Mouse (Mus musculus) thymus, adult 2 months (tissue): ENCODE results near the gene Dnajc7. TPM values are rescaled to one million over a fixed set of nuclear protein-coding genes. Genes with fewer than 3 reads are reported as not detected.
A peak's percentile ranks its signal among the peaks of the same experiment; 100 is the strongest.
"Not testable (repeated sequence)": the region's sequence is repeated elsewhere in the genome, so short reads cannot be mapped to it uniquely, and the experiment has no call there.

Source experiments
- DNase-seq: peaks from one replicate; pipeline ENCODE4 v3.0.0; 2021
- H3K27ac ChIP-seq: fragments of 200-500 bp; 2 replicates; pipeline ENCODE4 v1.5.1; 2012; ENCODE audit warnings: low read length, control low read depth; ENCODE audit not compliant: control insufficient read depth, insufficient read depth
- H3K27me3 ChIP-seq: fragments of 200-500 bp; 2 replicates; pipeline ENCODE4 v1.6.1; 2012; ENCODE audit warnings: mild to moderate bottlenecking, low read length, moderate library complexity, mixed read lengths; ENCODE audit not compliant: control insufficient read depth, insufficient read depth
- H3K36me3 ChIP-seq: fragments of 200-500 bp; 2 replicates; pipeline ENCODE4 v1.6.1; 2012; ENCODE audit warnings: mild to moderate bottlenecking, low read length, moderate library complexity; ENCODE audit not compliant: control insufficient read depth, insufficient read depth
- H3K4me1 ChIP-seq: fragments of 200-500 bp; replicated peaks from 2 replicates; pipeline ENCODE4 v1.6.1; 2012; ENCODE audit warnings: low read length; ENCODE audit not compliant: control insufficient read depth, insufficient read depth
- H3K4me3 ChIP-seq: fragments of 200-500 bp; 2 replicates; pipeline ENCODE4 v1.5.1; 2012; ENCODE audit warnings: mild to moderate bottlenecking, low read length, control low read depth, moderate library complexity; ENCODE audit not compliant: control insufficient read depth, insufficient read depth
- CTCF ChIP-seq: fragments of 200-500 bp; IDR thresholded peaks from 2 replicates; pipeline ENCODE4 v1.5.1; 2012; ENCODE audit warnings: mild to moderate bottlenecking, control low read depth, low read length, moderate library complexity, borderline replicate concordance; ENCODE audit not compliant: control insufficient read depth, poor library complexity, insufficient read depth; ENCODE audit errors: extremely low read depth
- POLR2A ChIP-seq: fragments of 200-500 bp; IDR thresholded peaks from 2 replicates; pipeline ENCODE4 v1.6.1; 2012; ENCODE audit warnings: mild to moderate bottlenecking, low read length, control low read depth, moderate library complexity; ENCODE audit not compliant: control insufficient read depth, poor library complexity, insufficient read depth; ENCODE audit errors: extremely low read depth
- WGBS: fragments of 180-500 bp; shearing (Covaris S2); methylation state at CpG from one replicate; pipeline ENCODE4 v1.1.7; 2018; 5-methylcytosine and 5-hydroxymethylcytosine counted together
- polyA plus RNA-seq: library from polyadenylated mRNA; depleted of rRNA; stranded (reverse); fragments of >200 nt; gene quantifications from 2 replicates; pipeline ENCODE4 v1.2.3, GENCODE M21; 2012

Gene Dnajc7
- polyA plus RNA-seq, 1 experiment: 110 TPM

GRCm38 (mm10) chr11:100588462-100588861, 31.5 kb downstream of the Dnajc7 start:
- Histone ChIP-seq H3K36me3 (peaks cover 82% of the 10 kb centered on the region), H3K4me1 (peaks cover 29% of the 10 kb centered on the region), H3K27ac (peak overlapping the region; percentile 60; the same call in 1 of the 2 replicates), H3K27me3 (no peaks in the 10 kb centered on the region), H3K4me3 (no peak overlapping the region)
- TF ChIP-seq CTCF (no peak), POLR2A (no peak)
- DNase-seq: no peak
- WGBS: 21% methylated on average over 2 of the region's 2 CpGs

GRCm38 (mm10) chr11:100585148-100585547, 34.8 kb downstream of the Dnajc7 start:
- H3K4me1 ChIP-seq: peaks cover 56% of the 10 kb centered on the region
- peaks cover 68% of the 10 kb centered on the region for H3K36me3 ChIP-seq
- 85% methylated on average over 3 of the region's 3 CpGs for WGBS
- TF ChIP-seq POLR2A (no peak), CTCF (no peak)
- no peak for DNase-seq
- no peak overlapping the region for H3K4me3 ChIP-seq
- peak overlapping the region; percentile 94 for H3K27ac ChIP-seq
- no peaks in the 10 kb centered on the region for H3K27me3 ChIP-seq

DNA sequence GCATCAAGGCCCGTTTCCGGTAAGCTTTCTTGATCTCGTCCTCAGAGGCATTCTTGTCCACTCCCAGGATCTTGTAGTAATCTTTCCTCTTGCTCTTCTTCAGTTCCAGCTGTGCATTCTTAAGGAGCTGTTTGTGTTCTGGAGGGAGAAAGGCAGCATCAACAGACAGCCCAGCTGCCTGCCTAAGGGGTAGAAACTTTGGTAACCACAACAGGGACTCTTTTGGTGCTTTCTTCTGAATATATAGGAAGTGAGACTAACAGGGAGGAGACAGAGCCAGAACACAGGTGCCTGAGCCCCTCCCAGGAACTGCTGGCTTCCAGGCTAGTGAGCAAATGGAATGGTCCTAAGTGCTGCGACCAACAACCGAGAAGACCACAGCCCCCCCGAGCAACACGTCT, 35.4 kb downstream of the Dnajc7 start:
- peaks cover 61% of the 10 kb centered on the region for H3K4me1 ChIP-seq
- H3K36me3 ChIP-seq: peaks cover 62% of the 10 kb centered on the region
- DNase-seq: peak; percentile 48
- no peaks in the 10 kb centered on the region for H3K27me3 ChIP-seq
- TF ChIP-seq CTCF (no peak), POLR2A (no peak)
- peak overlapping the region; percentile 9 for H3K4me3 ChIP-seq
- 9% methylated on average over 7 of the region's 7 CpGs for WGBS
- H3K27ac ChIP-seq: peak overlapping the region; percentile 94

DNA sequence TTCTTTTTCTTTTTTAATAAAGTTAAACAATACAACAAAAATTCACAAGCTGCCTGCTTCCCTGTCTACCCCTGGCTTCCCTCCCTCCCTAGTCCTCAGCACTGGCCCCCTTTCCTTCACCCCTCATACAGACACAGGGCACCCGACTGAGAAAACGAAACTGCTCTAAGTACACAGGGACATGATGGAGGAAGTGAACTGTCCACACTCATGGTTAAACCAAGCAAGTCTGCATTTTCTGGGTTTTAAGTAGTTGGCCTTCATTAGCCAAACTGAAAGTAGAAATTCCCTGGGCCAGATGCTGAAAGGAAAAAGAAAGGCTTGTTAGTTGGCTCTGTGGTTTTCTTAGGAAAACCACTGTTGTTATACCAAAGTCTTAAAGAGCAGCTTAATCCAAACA, 37.1 kb downstream of the Dnajc7 start:
- TF ChIP-seq POLR2A (no peak), CTCF (no peak)
- Histone ChIP-seq H3K4me3 (peak overlapping the region; percentile 9; the same call in 1 of the 2 replicates), H3K36me3 (peaks cover 58% of the 10 kb centered on the region), H3K4me1 (peaks cover 74% of the 10 kb centered on the region), H3K27ac (peak overlapping the region; percentile 94), H3K27me3 (no peaks in the 10 kb centered on the region)
- no peak for DNase-seq
- 4% methylated on average over 2 of the region's 2 CpGs for WGBS

DNA sequence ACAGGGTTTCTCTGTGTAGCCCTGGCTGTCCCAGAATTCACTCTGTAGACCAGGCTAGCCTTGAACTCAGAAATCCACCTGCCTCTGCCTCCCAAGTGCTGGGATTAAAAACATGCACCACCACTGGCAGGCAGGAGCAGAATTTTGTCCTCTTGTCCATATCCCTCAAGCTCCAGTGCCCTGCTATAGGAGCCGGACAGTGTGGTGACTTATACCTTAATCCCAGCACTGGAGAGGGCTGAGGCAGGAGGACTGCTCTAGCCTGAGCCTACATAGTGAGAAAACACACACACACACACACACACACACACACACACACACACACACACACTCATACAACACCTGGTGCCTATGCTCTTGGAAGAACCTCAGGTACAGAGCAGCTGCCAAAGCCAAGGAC, 37.6 kb downstream of the Dnajc7 start:
- peak overlapping the region; percentile 94 for H3K27ac ChIP-seq

GRCm38 (mm10) chr11:100581756-100582155, 38.2 kb downstream of the Dnajc7 start:
- Histone ChIP-seq H3K36me3 (peaks cover 50% of the 10 kb centered on the region), H3K27ac (peak overlapping the region; percentile 94), H3K4me3 (peak overlapping the region; percentile 3; the same call in 1 of the 2 replicates), H3K27me3 (no peaks in the 10 kb centered on the region), H3K4me1 (peaks cover 84% of the 10 kb centered on the region)
- TF ChIP-seq POLR2A (no peak), CTCF (0 out of 2 replicates have a peak, but pooled peaks have one; percentile 39)
- peak; percentile 56 for DNase-seq
- 8% methylated on average over 4 of the region's 4 CpGs for WGBS

More for the DNA sequence above, 37.6 kb downstream of the Dnajc7 start:
- WGBS: 84% methylated on average over 1 of the region's 1 CpGs
- Histone ChIP-seq H3K36me3 (peaks cover 54% of the 10 kb centered on the region), H3K4me1 (peaks cover 78% of the 10 kb centered on the region)
- H3K4me3 ChIP-seq, DNase-seq, H3K27me3 ChIP-seq: not testable (repeated sequence)

DNA sequence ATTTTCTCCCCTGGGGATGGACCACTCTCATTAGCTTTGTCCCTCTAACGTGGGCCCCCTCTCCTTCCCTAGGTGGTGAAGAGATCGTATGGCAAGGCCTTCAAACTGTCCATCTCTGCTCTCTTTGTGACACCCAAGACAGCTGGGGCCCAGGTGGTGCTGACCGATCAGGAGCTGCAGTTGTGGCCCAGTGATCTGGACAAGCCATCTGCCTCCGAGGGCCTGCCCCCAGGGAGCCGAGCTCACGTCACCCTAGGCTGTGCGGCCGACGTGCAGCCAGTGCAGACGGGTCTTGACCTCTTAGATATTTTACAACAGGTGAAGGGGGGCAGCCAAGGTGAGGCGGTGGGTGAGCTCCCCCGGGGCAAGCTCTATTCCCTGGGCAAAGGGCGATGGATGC, 39.7 kb downstream of the Dnajc7 start:
- WGBS: 97% methylated on average over 13 of the region's 13 CpGs
- Histone ChIP-seq H3K4me1 (peaks cover 90% of the 10 kb centered on the region), H3K27ac (no peak overlapping the region), H3K36me3 (peaks cover 39% of the 10 kb centered on the region), H3K4me3 (no peak overlapping the region), H3K27me3 (no peaks in the 10 kb centered on the region)
- no peak for TF ChIP-seq CTCF
- TF ChIP-seq POLR2A: no peak
- DNase-seq: no peak
